Mouse (Mus musculus) liver, adult 2 months (tissue): Measurements from ENCODE around the gene Ppp1r12a. TPM values are rescaled to one million over a fixed set of nuclear protein-coding genes. Genes with fewer than 3 reads are reported as not detected.
A peak's percentile ranks its signal among the peaks of the same experiment; 100 is the strongest.

Source experiments
- DNase-seq: peaks from one replicate; pipeline ENCODE4 v3.0.0-alpha.2; 2011; ENCODE audit warnings: low read depth, low spot score; ENCODE audit errors: extremely low read depth
- H3K27ac ChIP-seq: fragments of 200-500 bp; replicated peaks from 2 replicates; pipeline ENCODE4 v1.5.1; 2012; ENCODE audit warnings: low read depth, mild to moderate bottlenecking, control low read depth, inconsistent platforms, low read length; ENCODE audit not compliant: insufficient read depth
- H3K27me3 ChIP-seq: fragments of 200-500 bp; 2 replicates; pipeline ENCODE4 v1.6.1; 2012; ENCODE audit warnings: mild to moderate bottlenecking, moderate library complexity, low read length, inconsistent platforms; ENCODE audit not compliant: control insufficient read depth, insufficient read depth
- H3K36me3 ChIP-seq: fragments of 200-500 bp; 2 replicates; pipeline ENCODE4 v1.6.1; 2012; ENCODE audit warnings: low read length, inconsistent platforms; ENCODE audit not compliant: control insufficient read depth, insufficient read depth
- H3K4me1 ChIP-seq: fragments of 200-500 bp; 2 replicates; pipeline ENCODE4 v1.6.1; 2011; ENCODE audit warnings: low read length; ENCODE audit not compliant: control insufficient read depth, insufficient read depth
- H3K4me3 ChIP-seq: fragments of 200-500 bp; 2 replicates; pipeline ENCODE4 v1.5.1; 2011; ENCODE audit warnings: low read depth, mild to moderate bottlenecking, control low read depth, low read length, moderate library complexity; ENCODE audit not compliant: insufficient read depth
- H3K79me2 ChIP-seq: fragments of 200-500 bp; 2 replicates; pipeline ENCODE4 v1.6.1; 2012; ENCODE audit warnings: inconsistent platforms, mild to moderate bottlenecking, low read length, moderate library complexity; ENCODE audit not compliant: control insufficient read depth, insufficient read depth
- H3K9ac ChIP-seq: fragments of 200-500 bp; 2 replicates; pipeline ENCODE4 v1.6.1; 2012; ENCODE audit warnings: low read depth, mild to moderate bottlenecking, control low read depth, inconsistent platforms, low read length
- CTCF ChIP-seq: fragments of 200-500 bp; IDR thresholded peaks from 2 replicates; pipeline ENCODE4 v1.5.1; 2011; ENCODE audit warnings: low read depth, low read length, control low read depth
- POLR2A ChIP-seq: fragments of 200-500 bp; IDR thresholded peaks from 2 replicates; pipeline ENCODE4 v1.6.1; 2011; ENCODE audit warnings: low read length, control low read depth; ENCODE audit not compliant: insufficient read depth; ENCODE audit errors: extremely low read depth
- whole genome bisulfite sequencing: fragments of 180-500 bp; shearing (Covaris S2); methylation state at CpG from one replicate; pipeline ENCODE4 v1.1.7; 2018; 5-methylcytosine and 5-hydroxymethylcytosine counted together
- polyA plus RNA-seq: library from polyadenylated mRNA; depleted of rRNA; stranded (reverse); fragments of >200 nt; gene quantifications from 2 replicates; pipeline ENCODE4 v1.2.3, GENCODE M21; 2012
- total RNA-seq: library from RNA; depleted of rRNA; stranded (reverse); fragments of >200 nt; gene quantifications from 2 replicates; pipeline ENCODE4 v1.2.3, GENCODE M21; 2014

The Ppp1r12a gene
- total and polyA plus RNA-seq, 2 experiments: 5.5 to 38.5 TPM

GRCm38 (mm10) chr10:108163451-108163850 lies 1.5 kb downstream of the Ppp1r12a start:
- peaks cover 31% of the 10 kb centered on the region; the same call in 1 of the 2 replicates for H3K79me2 ChIP-seq
- H3K4me3 ChIP-seq: peak overlapping the region; percentile 96
- TF ChIP-seq POLR2A: no peak
- TF ChIP-seq CTCF: no peak
- peaks cover 6% of the 10 kb centered on the region; the same call in 1 of the 2 replicates for H3K4me1 ChIP-seq
- H3K27me3 ChIP-seq: no peaks in the 10 kb centered on the region
- 3% methylated on average over 3 of the region's 3 CpGs for WGBS
- peak; percentile 57 for DNase-seq
- H3K27ac ChIP-seq: no peak overlapping the region
- peak overlapping the region; percentile 94 for H3K9ac ChIP-seq
- no peaks in the 10 kb centered on the region for H3K36me3 ChIP-seq

- TF ChIP-seq POLR2A: no peak
- no peak for TF ChIP-seq CTCF
- Histone ChIP-seq H3K36me3 (no peaks in the 10 kb centered on the region), H3K27ac (no peak overlapping the region), H3K79me2 (peaks cover 34% of the 10 kb centered on the region; the same call in 1 of the 2 replicates), H3K27me3 (no peaks in the 10 kb centered on the region), H3K4me1 (peaks cover 14% of the 10 kb centered on the region), H3K9ac (no peak overlapping the region), H3K4me3 (no peak overlapping the region)
- 63% methylated on average over 5 of the region's 5 CpGs for WGBS
- peak; percentile 34 for DNase-seq
These were observed 5.8 kb downstream of the Ppp1r12a start for GRCm38 (mm10) chr10:108167823-108168222.

GRCm38 (mm10) chr10:108170818-108171217 lies 8.8 kb downstream of the Ppp1r12a start:
- H3K27me3 ChIP-seq: no peaks in the 10 kb centered on the region
- no peak overlapping the region for H3K27ac ChIP-seq
- H3K36me3 ChIP-seq: no peaks in the 10 kb centered on the region
- peaks cover 36% of the 10 kb centered on the region; the same call in 1 of the 2 replicates for H3K79me2 ChIP-seq
- peaks cover 14% of the 10 kb centered on the region for H3K4me1 ChIP-seq
- DNase-seq: peak; percentile 49
- H3K9ac ChIP-seq: no peak overlapping the region
- 50% methylated on average over 3 of the region's 3 CpGs for WGBS
- H3K4me3 ChIP-seq: no peak overlapping the region
- no peak for TF ChIP-seq CTCF
- TF ChIP-seq POLR2A: no peak

- Histone ChIP-seq H3K27ac (no peak overlapping the region), H3K4me1 (peaks cover 14% of the 10 kb centered on the region), H3K4me3 (no peak overlapping the region), H3K79me2 (peaks cover 38% of the 10 kb centered on the region; the same call in 1 of the 2 replicates), H3K27me3 (no peaks in the 10 kb centered on the region), H3K9ac (no peak overlapping the region), H3K36me3 (no peaks in the 10 kb centered on the region)
- no peak for TF ChIP-seq POLR2A
- no peak for TF ChIP-seq CTCF
- WGBS: 79% methylated on average over 3 of the region's 3 CpGs
- no peak for DNase-seq
These were observed 9.6 kb downstream of the Ppp1r12a start for GRCm38 (mm10) chr10:108171637-108172036.

GRCm38 (mm10) chr10:108172817-108173563 lies 11.0 kb downstream of the Ppp1r12a start:
- TF ChIP-seq CTCF: no peak
- TF ChIP-seq POLR2A: no peak
- no peak overlapping the region for H3K9ac ChIP-seq
- H3K27ac ChIP-seq: no peak overlapping the region
- no peak for DNase-seq
- no peak overlapping the region for H3K4me3 ChIP-seq
- 60% methylated on average over 6 of the region's 6 CpGs for WGBS
- H3K79me2 ChIP-seq: peaks cover 37% of the 10 kb centered on the region; the same call in 1 of the 2 replicates
- H3K4me1 ChIP-seq: peaks cover 11% of the 10 kb centered on the region
- H3K36me3 ChIP-seq: no peaks in the 10 kb centered on the region
- H3K27me3 ChIP-seq: no peaks in the 10 kb centered on the region

GRCm38 (mm10) chr10:108174107-108174506 lies 12.1 kb downstream of the Ppp1r12a start:
- DNase-seq: no peak
- Histone ChIP-seq H3K9ac (no peak overlapping the region), H3K4me3 (no peak overlapping the region), H3K27me3 (no peaks in the 10 kb centered on the region), H3K79me2 (peaks cover 31% of the 10 kb centered on the region; the same call in 1 of the 2 replicates), H3K4me1 (peaks cover 12% of the 10 kb centered on the region), H3K27ac (no peak overlapping the region), H3K36me3 (no peaks in the 10 kb centered on the region)
- no peak for TF ChIP-seq POLR2A
- no peak for TF ChIP-seq CTCF
- 82% methylated on average over 5 of the region's 5 CpGs for WGBS
